Mouse (Mus musculus) cerebellum, adult 2 months (tissue): ENCODE measurements at regions not wholly inside any gene's neighbourhood (a gene's known extent, or its start where the extent isn't known, plus 50 kb on each side); places are given as distances from the start of the nearest gene placed in this dataset.

ENCODE experiments used
- CTCF ChIP-seq: fragments of 200-500 bp; IDR thresholded peaks from 2 replicates; pipeline ENCODE4 v1.5.1; 2011; ENCODE audit warnings: low read depth, mild to moderate bottlenecking, control low read depth, low read length, moderate library complexity, borderline replicate concordance; ENCODE audit not compliant: insufficient read depth
- POLR2A ChIP-seq: fragments of 200-500 bp; IDR thresholded peaks from 2 replicates; pipeline ENCODE4 v1.6.1; 2011; ENCODE audit warnings: low read length, control low read depth, borderline replicate concordance; ENCODE audit not compliant: insufficient read depth

GRCm38 (mm10) chr15:3770312-3770711 lies 187.0 kb upstream of the Ghr start:
- no peak for TF ChIP-seq CTCF
- TF ChIP-seq POLR2A, result no peak
